Mouse (Mus musculus): Measurements from ENCODE around the gene Mia3. TPM values are rescaled to one million over a fixed set of nuclear protein-coding genes. Genes with fewer than 3 reads are reported as not detected.

The Mia3 gene
- polyA plus RNA-seq, 1 experiment from 2014 or later, result 114 TPM

- ATAC-seq (ENCODE audit: low FRiP score) (no peak), DNase-seq (ENCODE audit: low spot score) (no peak)
- Histone ChIP-seq H3K27me3 (ENCODE audit: control insufficient read depth, insufficient read depth, low read length) (peaks cover 5% of the 10 kb centered on the region; the same call in 1 of the 2 replicates), H3K9ac (no peak overlapping the region), H3K27ac (no peak overlapping the region), H3K9me3 (ENCODE audit: control insufficient read depth, low read length) (no peaks in the 10 kb centered on the region; the same call in 1 of the 2 replicates), H3K4me1 (replicated peaks; ENCODE audit: control insufficient read depth, insufficient read depth, low read length) (no peaks in the 10 kb centered on the region), H3K36me3 (replicated peaks; ENCODE audit: control insufficient read depth, insufficient read depth) (no peaks in the 10 kb centered on the region), H3K4me3 (replicated peaks; ENCODE audit: low read length) (no peak overlapping the region), H3K4me2 (replicated peaks) (no peak overlapping the region)
- WGBS, result 92% methylated on average over 10 of the region's 10 CpGs
Observed at GRCm38 (mm10) chr1:183378321-183378941, 9.1 kb upstream of the Mia3 start.

GRCm38 (mm10) chr1:183377045-183377444, 7.7 kb upstream of the Mia3 start:
- no peak overlapping the region for H3K4me3 ChIP-seq (replicated peaks; ENCODE audit: low read length)
- H3K9me3 ChIP-seq (ENCODE audit: control insufficient read depth, low read length), result no peaks in the 10 kb centered on the region; the same call in 1 of the 2 replicates
- no peaks in the 10 kb centered on the region for H3K4me1 ChIP-seq (replicated peaks; ENCODE audit: control insufficient read depth, insufficient read depth, low read length)
- no peak for DNase-seq (ENCODE audit: low spot score)
- no peak for ATAC-seq (ENCODE audit: low FRiP score)
- no peak overlapping the region for H3K9ac ChIP-seq
- no peak overlapping the region for H3K27ac ChIP-seq
- H3K4me2 ChIP-seq (replicated peaks), result no peak overlapping the region
- H3K36me3 ChIP-seq (replicated peaks; ENCODE audit: control insufficient read depth, insufficient read depth), result no peaks in the 10 kb centered on the region
- H3K27me3 ChIP-seq (ENCODE audit: control insufficient read depth, insufficient read depth, low read length), result 0 out of 2 replicates have a peak, but pooled peaks cover under 1% of the 10 kb centered on the region
- whole genome bisulfite sequencing, result 81% methylated on average over 4 of the region's 4 CpGs

- no peak overlapping the region for H3K4me2 ChIP-seq (replicated peaks)
- no peaks in the 10 kb centered on the region; the same call in 1 of the 2 replicates for H3K4me1 ChIP-seq (replicated peaks; ENCODE audit: control insufficient read depth, insufficient read depth, low read length)
- no peak overlapping the region for H3K27ac ChIP-seq
- H3K36me3 ChIP-seq (replicated peaks; ENCODE audit: control insufficient read depth, insufficient read depth), result no peaks in the 10 kb centered on the region
- no peak overlapping the region for H3K4me3 ChIP-seq (replicated peaks; ENCODE audit: low read length)
- WGBS, result 82% methylated on average over 5 of the region's 5 CpGs
- no peak overlapping the region for H3K9ac ChIP-seq
- ATAC-seq (ENCODE audit: low FRiP score) (no peak), DNase-seq (ENCODE audit: low spot score) (no peak)
- no peaks in the 10 kb centered on the region for H3K27me3 ChIP-seq (ENCODE audit: control insufficient read depth, insufficient read depth, low read length)
- H3K9me3 ChIP-seq (ENCODE audit: control insufficient read depth, low read length), result no peaks in the 10 kb centered on the region; the same call in 1 of the 2 replicates
Observed at GRCm38 (mm10) chr1:183374728-183375127, 5.4 kb upstream of the Mia3 start.

GRCm38 (mm10) chr1:183368601-183369400, 552 bp downstream of the Mia3 start:
- Histone ChIP-seq H3K4me3 (replicated peaks; ENCODE audit: low read length) (peak overlapping the region; percentile 70), H3K36me3 (replicated peaks; ENCODE audit: control insufficient read depth, insufficient read depth) (peaks cover 17% of the 10 kb centered on the region), H3K4me1 (replicated peaks; ENCODE audit: control insufficient read depth, insufficient read depth, low read length) (peaks cover 13% of the 10 kb centered on the region), H3K4me2 (replicated peaks) (peak overlapping the region; percentile 76), H3K27me3 (ENCODE audit: control insufficient read depth, insufficient read depth, low read length) (no peaks in the 10 kb centered on the region), H3K9me3 (ENCODE audit: control insufficient read depth, low read length) (no peaks in the 10 kb centered on the region), H3K27ac (peak overlapping the region; percentile 73), H3K9ac (peak overlapping the region; percentile 69)
- ATAC-seq (ENCODE audit: low FRiP score) (peak; percentile 77), DNase-seq (ENCODE audit: low spot score) (no peak)
- WGBS, result 2% methylated on average over 53 of the region's 56 CpGs

GRCm38 (mm10) chr1:183366361-183366760, 3.0 kb downstream of the Mia3 start:
- WGBS, result 83% methylated on average over 5 of the region's 5 CpGs
- Histone ChIP-seq H3K4me1 (replicated peaks; ENCODE audit: control insufficient read depth, insufficient read depth, low read length) (peaks cover 13% of the 10 kb centered on the region), H3K27ac (no peak overlapping the region), H3K4me2 (replicated peaks) (no peak overlapping the region), H3K27me3 (ENCODE audit: control insufficient read depth, insufficient read depth, low read length) (no peaks in the 10 kb centered on the region), H3K9ac (no peak overlapping the region), H3K36me3 (replicated peaks; ENCODE audit: control insufficient read depth, insufficient read depth) (peaks cover 36% of the 10 kb centered on the region), H3K9me3 (ENCODE audit: control insufficient read depth, low read length) (no peaks in the 10 kb centered on the region), H3K4me3 (replicated peaks; ENCODE audit: low read length) (no peak overlapping the region)
- no peak for DNase-seq (ENCODE audit: low spot score)
- ATAC-seq (ENCODE audit: low FRiP score), result no peak

GRCm38 (mm10) chr1:183363577-183363867, 5.8 kb downstream of the Mia3 start:
- H3K4me2 ChIP-seq (replicated peaks), result no peak overlapping the region
- peaks cover 11% of the 10 kb centered on the region for H3K4me1 ChIP-seq (replicated peaks; ENCODE audit: control insufficient read depth, insufficient read depth, low read length)
- WGBS, result 92% methylated on average over 5 of the region's 5 CpGs
- H3K27ac ChIP-seq, result no peak overlapping the region
- ATAC-seq (ENCODE audit: low FRiP score) (no peak), DNase-seq (ENCODE audit: low spot score) (no peak)
- peaks cover 57% of the 10 kb centered on the region for H3K36me3 ChIP-seq (replicated peaks; ENCODE audit: control insufficient read depth, insufficient read depth)
- H3K4me3 ChIP-seq (replicated peaks; ENCODE audit: low read length), result no peak overlapping the region
- no peaks in the 10 kb centered on the region for H3K9me3 ChIP-seq (ENCODE audit: control insufficient read depth, low read length)
- H3K9ac ChIP-seq, result no peak overlapping the region
- no peaks in the 10 kb centered on the region for H3K27me3 ChIP-seq (ENCODE audit: control insufficient read depth, insufficient read depth, low read length)

- Histone ChIP-seq H3K27ac (no peak overlapping the region), H3K4me1 (replicated peaks; ENCODE audit: control insufficient read depth, insufficient read depth, low read length) (peaks cover 5% of the 10 kb centered on the region), H3K9ac (no peak overlapping the region), H3K27me3 (ENCODE audit: control insufficient read depth, insufficient read depth, low read length) (no peaks in the 10 kb centered on the region), H3K4me3 (replicated peaks; ENCODE audit: low read length) (no peak overlapping the region), H3K4me2 (replicated peaks) (no peak overlapping the region), H3K9me3 (ENCODE audit: control insufficient read depth, low read length) (no peaks in the 10 kb centered on the region), H3K36me3 (replicated peaks; ENCODE audit: control insufficient read depth, insufficient read depth) (peaks cover 63% of the 10 kb centered on the region)
- ATAC-seq (ENCODE audit: low FRiP score), result no peak
- DNase-seq (ENCODE audit: low spot score), result no peak
- WGBS, result 91% methylated on average over 14 of the region's 14 CpGs
Observed at GRCm38 (mm10) chr1:183362729-183363576, 6.4 kb downstream of the Mia3 start.

- no peaks in the 10 kb centered on the region for H3K9me3 ChIP-seq (ENCODE audit: control insufficient read depth, low read length)
- no peak overlapping the region for H3K27ac ChIP-seq
- no peak overlapping the region for H3K9ac ChIP-seq
- 0 out of 2 replicates have a peak, but pooled peaks cover 3% of the 10 kb centered on the region for H3K4me1 ChIP-seq (replicated peaks; ENCODE audit: control insufficient read depth, insufficient read depth, low read length)
- WGBS, result 97% methylated on average over 5 of the region's 5 CpGs
- no peak overlapping the region for H3K4me2 ChIP-seq (replicated peaks)
- H3K4me3 ChIP-seq (replicated peaks; ENCODE audit: low read length), result no peak overlapping the region
- no peaks in the 10 kb centered on the region for H3K27me3 ChIP-seq (ENCODE audit: control insufficient read depth, insufficient read depth, low read length)
- peaks cover 69% of the 10 kb centered on the region for H3K36me3 ChIP-seq (replicated peaks; ENCODE audit: control insufficient read depth, insufficient read depth)
- DNase-seq (ENCODE audit: low spot score), result no peak
- no peak for ATAC-seq (ENCODE audit: low FRiP score)
Observed at GRCm38 (mm10) chr1:183362301-183362700, 7.1 kb downstream of the Mia3 start.

GRCm38 (mm10) chr1:183358901-183359300, 10.5 kb downstream of the Mia3 start:
- 94% methylated on average over 3 of the region's 3 CpGs for WGBS
- H3K27ac ChIP-seq, result no peak overlapping the region
- H3K4me3 ChIP-seq (replicated peaks; ENCODE audit: low read length), result no peak overlapping the region
- no peaks in the 10 kb centered on the region for H3K4me1 ChIP-seq (replicated peaks; ENCODE audit: control insufficient read depth, insufficient read depth, low read length)
- H3K9me3 ChIP-seq (ENCODE audit: control insufficient read depth, low read length), result no peaks in the 10 kb centered on the region
- no peak for ATAC-seq (ENCODE audit: low FRiP score)
- H3K36me3 ChIP-seq (replicated peaks; ENCODE audit: control insufficient read depth, insufficient read depth), result peaks cover 81% of the 10 kb centered on the region
- H3K9ac ChIP-seq, result no peak overlapping the region
- no peaks in the 10 kb centered on the region for H3K27me3 ChIP-seq (ENCODE audit: control insufficient read depth, insufficient read depth, low read length)
- no peak overlapping the region for H3K4me2 ChIP-seq (replicated peaks)
- DNase-seq (ENCODE audit: low spot score), result no peak

Data from hindbrain, embryonic 14.5 days (tissue).